27 mouse cellular contexts compared by ENCODE assay signal in the genomic region with DNA sequence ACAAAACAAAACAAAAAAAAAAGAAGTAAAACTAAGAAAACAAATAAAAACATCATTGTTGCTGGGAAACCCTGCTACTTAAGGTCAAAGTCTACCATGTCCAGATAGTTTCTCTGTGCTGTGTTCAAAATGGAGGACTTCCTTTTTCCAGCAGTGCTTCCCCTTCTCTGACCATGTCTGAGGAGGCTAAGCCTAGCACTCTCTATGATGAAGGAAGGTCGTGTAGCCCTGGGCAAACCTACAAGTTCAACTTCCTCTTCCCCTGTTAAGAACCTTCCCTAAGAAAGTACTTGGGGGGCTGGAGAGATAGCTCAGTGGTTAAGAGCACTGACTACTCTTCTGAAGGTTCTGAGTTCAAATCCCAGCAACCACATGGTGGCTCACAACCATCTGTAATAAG. TPM values are rescaled to one million over a fixed set of nuclear protein-coding genes. Genes with fewer than 3 reads are reported as not detected.
DNase-seq lines count a peak whose midpoint lies in the region; ATAC-seq and TF ChIP-seq lines count a peak whose summit lies in the region.
"Had no signal": no experiment of that assay in that cellular context is flagged by ENCODE, and none has a peak within 500 bp of the region (broad histone marks: within the 10 kb centered on the region; RNA-seq: fewer than 3 reads in every experiment).

No protein-coding gene starts in this region.

- no peaks in the 10 kb centered on the region for H3K79me2 ChIP-seq in liver, adult 2 months (ENCODE audit: control insufficient read depth, insufficient read depth, low read length)
- H3K79me2 ChIP-seq in MEL (ENCODE audit: control insufficient read depth, insufficient read depth, low read length, poor library complexity): no peaks in the 10 kb centered on the region

- DNase-seq in liver, adult 2 months (ENCODE audit: extremely low read depth, low read depth, low spot score): peak; percentile 58
- DNase-seq in liver, embryonic 11.5 days (ENCODE audit: low spot score): no peak
- peak; percentile 75 for DNase-seq in MEL (ENCODE audit: low read depth, low spot score)
- no peak for DNase-seq in left cerebral cortex, postnatal 36 days (ENCODE audit: low spot score in 2 of 2)
- DNase-seq in testis, postnatal 10 days (ENCODE audit: low spot score): no peak
- DNase-seq: adrenal gland, adult 8-10 months; cerebellum, adult 9-10 months; gastrocnemius, postnatal 25 days; kidney, adult 11 months; lung, postnatal 14 days; right cerebral cortex, adult 18-20 months had no signal

- no peak for ATAC-seq in liver, embryonic 11.5 days (replicated peaks; ENCODE audit: low FRiP score)
- peak; percentile 93 for ATAC-seq in granulocyte monocyte progenitor cell, adult 5-6 weeks (replicated peaks; ENCODE audit: poor library complexity, severe bottlenecking)
- peak; percentile 88 for ATAC-seq in neutrophil, adult 5-6 weeks (ENCODE audit: extremely low read depth, insufficient number of reproducible peaks, low FRiP score, poor library complexity, severe bottlenecking)
- ATAC-seq: forebrain, embryonic 16.5 days; midbrain, embryonic 15.5 days had no signal

- TF ChIP-seq POLR2A in liver, adult 2 months (IDR thresholded peaks at IDR 0.05; ENCODE audit: extremely low read depth, insufficient read depth, low read length): no peak
- no peak for TF ChIP-seq POLR2A in MEL (IDR thresholded peaks at IDR 0.05; ENCODE audit: control insufficient read depth in 1 of 2, insufficient read depth in 1 of 2, low read depth in 1 of 2, low read length in 2 of 2, poor library complexity in 1 of 2)

- H3K4me2 ChIP-seq in liver, embryonic 11.5 days: no peak overlapping the region
- H3K4me2 ChIP-seq: hindbrain, embryonic 12.5 days; midbrain, embryonic 15.5 days had no signal

- H3K27me3 ChIP-seq in liver, adult 2 months (ENCODE audit: control insufficient read depth, insufficient read depth, low read length): no peaks in the 10 kb centered on the region
- H3K27me3 ChIP-seq in liver, embryonic 11.5 days (replicated peaks; ENCODE audit: control insufficient read depth, insufficient read depth, low read length): no peaks in the 10 kb centered on the region
- H3K27me3 ChIP-seq in MEL (ENCODE audit: control insufficient read depth in 1 of 2, insufficient read depth in 2 of 2, low read length in 2 of 2): no peaks in the 10 kb centered on the region
- H3K27me3 ChIP-seq: hindbrain, embryonic 12.5 days; midbrain, embryonic 15.5 days had no signal

- no peak overlapping the region for H3K9ac ChIP-seq in liver, adult 2 months (ENCODE audit: low read depth, low read length)
- H3K9ac ChIP-seq in liver, embryonic 11.5 days (ENCODE audit: low read depth, low read length): no peak overlapping the region
- no peak overlapping the region for H3K9ac ChIP-seq in MEL (ENCODE audit: control insufficient read depth, low read depth, low read length, poor library complexity, severe bottlenecking)
- H3K9ac ChIP-seq: hindbrain, embryonic 12.5 days; liver, embryonic 14.5 days; midbrain, embryonic 15.5 days had no signal

- peaks cover under 1% of the 10 kb centered on the region; the same call in 1 of the 2 replicates for H3K9me3 ChIP-seq in liver, embryonic 11.5 days (ENCODE audit: control insufficient read depth, low read length)
- H3K9me3 ChIP-seq in MEL (replicated peaks; ENCODE audit: insufficient read depth, low read length): no peaks in the 10 kb centered on the region
- H3K9me3 ChIP-seq: hindbrain, embryonic 12.5 days; midbrain, embryonic 15.5 days had no signal

- H3K36me3 ChIP-seq in liver, adult 2 months (ENCODE audit: control insufficient read depth, insufficient read depth, low read length): no peaks in the 10 kb centered on the region
- no peaks in the 10 kb centered on the region for H3K36me3 ChIP-seq in liver, embryonic 11.5 days (ENCODE audit: control insufficient read depth, insufficient read depth, low read length)
- H3K36me3 ChIP-seq in MEL (ENCODE audit: control insufficient read depth in 1 of 2, insufficient read depth in 2 of 2, low read length in 2 of 2): no peaks in the 10 kb centered on the region
- H3K36me3 ChIP-seq: forebrain, embryonic 10.5 days; hindbrain, embryonic 12.5 days; midbrain, embryonic 15.5 days had no signal

- TF ChIP-seq EP300 in MEL (IDR thresholded peaks at IDR 0.05; ENCODE audit: low read depth in 1 of 2, low read length in 2 of 2): no peak

- no peak overlapping the region for H3K27ac ChIP-seq in liver, adult 2 months (replicated peaks; ENCODE audit: insufficient read depth, low read depth, low read length)
- H3K27ac ChIP-seq in liver, embryonic 11.5 days (ENCODE audit: low read depth, low read length): no peak overlapping the region
- no peak overlapping the region for H3K27ac ChIP-seq in MEL (ENCODE audit: control insufficient read depth, low read depth, low read length)
- H3K27ac ChIP-seq: forebrain, embryonic 10.5 days; hindbrain, embryonic 12.5 days; liver, embryonic 14.5 days; midbrain, embryonic 15.5 days; stomach, postnatal 0 days had no signal

- WGBS in liver, adult 2 months: 79% methylated on average over 1 of the region's 1 CpGs
- WGBS in liver, embryonic 11.5 days: 34% methylated on average over 1 of the region's 1 CpGs

- peaks cover 2% of the 10 kb centered on the region; the same call in 1 of the 2 replicates for H3K4me1 ChIP-seq in liver, adult 2 months (ENCODE audit: control insufficient read depth, insufficient read depth, low read length)
- no peaks in the 10 kb centered on the region for H3K4me1 ChIP-seq in liver, embryonic 11.5 days (replicated peaks; ENCODE audit: control insufficient read depth, insufficient read depth, low read length)
- no peaks in the 10 kb centered on the region for H3K4me1 ChIP-seq in MEL (ENCODE audit: control insufficient read depth in 1 of 2, insufficient read depth in 2 of 2, low read length in 2 of 2)

- intact Hi-C loops in left cerebral cortex, postnatal 36 days (cut with DNase I): no loop called here

- no peak for TF ChIP-seq CTCF in liver, adult 2 months (IDR thresholded peaks at IDR 0.05; ENCODE audit: low read depth, low read length)
- TF ChIP-seq CTCF in MEL (IDR thresholded peaks at IDR 0.05 in 2 of 3, conservative IDR thresholded peaks at IDR 0.05 in 1 of 3; ENCODE audit: control insufficient read depth in 1 of 3, insufficient read depth in 1 of 3, low read depth in 2 of 3, low read length in 3 of 3, poor library complexity in 1 of 3, severe bottlenecking in 1 of 3): no peak

- no peak overlapping the region for H3K4me3 ChIP-seq in liver, adult 2 months (ENCODE audit: insufficient read depth, low read depth, low read length)
- no peak overlapping the region for H3K4me3 ChIP-seq in liver, embryonic 11.5 days (ENCODE audit: low read depth, low read length)
- H3K4me3 ChIP-seq in MEL (ENCODE audit: control insufficient read depth in 1 of 2, insufficient read depth in 1 of 2, low read depth in 2 of 2, low read length in 2 of 2): no peak overlapping the region
- H3K4me3 ChIP-seq: forebrain, embryonic 10.5 days; hindbrain, embryonic 12.5 days; midbrain, embryonic 15.5 days had no signal

- no peak for TF ChIP-seq RAD21 in MEL (IDR thresholded peaks at IDR 0.05; ENCODE audit: low read depth, low read length)

TF ChIP-seq in MEL, 35 proteins besides CTCF, POLR2A, EP300 and RAD21:
- no peak for TF ChIP-seq MAX (IDR thresholded peaks at IDR 0.05; ENCODE audit: low read length)
- peak; percentile 96 for TF ChIP-seq TBP (IDR thresholded peaks at IDR 0.05; ENCODE audit: low read depth, low read length)
- TF ChIP-seq TAL1 (IDR thresholded peaks at IDR 0.05; ENCODE audit: low read length): no peak

RNA-seq across cellular contexts. Expression of a gene that starts 57.3 kb away (rescaled TPM):
- 0.07 and 0.09 TPM in 2 replicates for total RNA-seq in liver, adult 2 months (2014; rRNA removed)
- polyA plus RNA-seq in liver, adult 2 months (2012; rRNA removed): 0.04 TPM in 1 of 2 replicates, not detected in the other
- 0.08 TPM in 1 of 2 replicates, not detected in the other for polyA plus RNA-seq in liver, embryonic 11.5 days (2014; fragmentation: Nextera tagmentation; extraction: Ambion mirVana)
- total RNA-seq in MEL (2012; rRNA removed): not detected in 2 replicates
- not detected for polyA plus RNA-seq in MEL (2012; ENCODE audit: insufficient read depth in 1 of 2, insufficient read length in 2 of 2, low read depth in 1 of 2, low replicate concordance in 2 of 2, missing spikeins in 1 of 2)
- total RNA-seq in granulocyte monocyte progenitor cell, adult 5-6 weeks (2014; fragmentation: Nextera tagmentation): 2.4 and 3.1 TPM in 2 replicates
- 0.77 and 3.8 TPM in 2 replicates for total RNA-seq in granulocyte monocyte progenitor cell, adult 5-6 weeks (2017)
- total RNA-seq in neutrophil, adult 5-6 weeks (2017): 0.25 TPM in 1 of 2 replicates, not detected in the other
- total RNA-seq in left cerebral cortex, postnatal 36 days (2021): not detected
- total RNA-seq: adrenal gland, adult 8-10 months; gastrocnemius, postnatal 25 days; heart, postnatal 25 days; layer of hippocampus, postnatal 25 days had no signal
- polyA plus RNA-seq: embryonic facial prominence, embryonic 11.5 days; forebrain, embryonic 10.5 days; forebrain, embryonic 16.5 days; hindbrain, embryonic 12.5 days; kidney, embryonic 16.5 days; large intestine, adult 2 months; limb, embryonic 11.5 days; midbrain, embryonic 15.5 days; neural tube, embryonic 14.5 days; small intestine, adult 2 months; stomach, postnatal 0 days had no signal

Comparison
In these comparisons a context has a peak if more than half of its experiments do, and no peak if none do; other contexts are left out.
1. DNase-seq: peak in liver, adult 2 months (single experiment) and MEL (single experiment); none in liver, embryonic 11.5 days (single experiment), left cerebral cortex, postnatal 36 days (0 of 2) and testis, postnatal 10 days (single experiment).